ENCODE assay signal across 17 mouse cellular contexts in genomic region chr9:106192998-106193397, GRCm38 (mm10). TPM values are rescaled to one million over a fixed set of nuclear protein-coding genes. Genes with fewer than 3 reads are reported as not detected.
A peak's percentile ranks its signal among the peaks of the same experiment; 100 is the strongest.
DNase-seq lines count a peak whose midpoint lies in the region; ATAC-seq and TF ChIP-seq lines count a peak whose summit lies in the region.
"Had no signal": no experiment of that assay in that cellular context is flagged by ENCODE, and none has a peak within 500 bp of the region (broad histone marks: within the 10 kb centered on the region; RNA-seq: fewer than 3 reads in every experiment).

No protein-coding gene starts in this region.

- peak; percentile 79 for TF ChIP-seq EP300 in CH12.LX (IDR thresholded peaks at IDR 0.05; ENCODE audit: low read length)

- in situ Hi-C loops in CH12.LX (cut with MboI; ENCODE audit: low pct_ligation_motif_present, low pct_unique_long_range_greater_than_20kb, low sequenced_read_pairs): no loop called here

- DNase-seq in liver, embryonic 11.5 days (ENCODE audit: low spot score): no peak
- peak; percentile 80 for DNase-seq in CH12.LX (ENCODE audit: extremely low read depth)
- DNase-seq in naive thymus-derived CD4-positive, alpha-beta T cell, adult 2 months (ENCODE audit: low read depth): peak; percentile 60
- no peak for DNase-seq in forebrain, postnatal 0 days
- DNase-seq in embryonic facial prominence, embryonic 10.5 days (ENCODE audit: low spot score): no peak
- DNase-seq: adrenal gland, adult 2 months; gastrocnemius, postnatal 14 days; liver, embryonic 13.5 days; right cerebral cortex, postnatal 14 days had no signal

- no peak overlapping the region for H3K9ac ChIP-seq in liver, embryonic 12.5 days
- no peak overlapping the region for H3K9ac ChIP-seq in liver, embryonic 11.5 days (ENCODE audit: low read depth, low read length)
- H3K9ac ChIP-seq in CH12.LX (ENCODE audit: insufficient read depth, low read depth): no peak overlapping the region
- H3K9ac ChIP-seq in forebrain, postnatal 0 days: no peak overlapping the region
- H3K9ac ChIP-seq: forebrain, embryonic 13.5 days; heart, embryonic 15.5 days; liver, embryonic 13.5 days; neural tube, embryonic 13.5 days had no signal

- H3K4me1 ChIP-seq in liver, embryonic 12.5 days: peaks cover 4% of the 10 kb centered on the region
- 0 out of 2 replicates have a peak, but pooled peaks cover 3% of the 10 kb centered on the region for H3K4me1 ChIP-seq in liver, embryonic 11.5 days (replicated peaks; ENCODE audit: control insufficient read depth, insufficient read depth, low read length)
- peaks cover 18 to 59% of the 10 kb centered on the region in 2 experiments for H3K4me1 ChIP-seq in CH12.LX (ENCODE audit: control insufficient read depth in 1 of 2, insufficient read depth in 2 of 2)
- H3K4me1 ChIP-seq in forebrain, postnatal 0 days (ENCODE audit: insufficient read depth): no peaks in the 10 kb centered on the region
- peaks cover 6% of the 10 kb centered on the region for H3K4me1 ChIP-seq in embryonic facial prominence, embryonic 10.5 days

- no peak for TF ChIP-seq CTCF in CH12.LX (conservative IDR thresholded peaks at IDR 0.05 in 1 of 2, IDR thresholded peaks at IDR 0.05 in 1 of 2; ENCODE audit: low read depth in 2 of 2, low read length in 2 of 2)
- no peak for TF ChIP-seq CTCF in forebrain, postnatal 0 days (IDR thresholded peaks at IDR 0.05; ENCODE audit: low read depth)

- no peak; the same call in 1 of the 2 replicates for TF ChIP-seq RAD21 in CH12.LX (IDR thresholded peaks at IDR 0.05; ENCODE audit: low read depth, low read length)

- peaks cover 86% of the 10 kb centered on the region for H3K36me3 ChIP-seq in liver, embryonic 12.5 days
- H3K36me3 ChIP-seq in liver, embryonic 11.5 days (ENCODE audit: control insufficient read depth, insufficient read depth, low read length): peaks cover 41% of the 10 kb centered on the region
- H3K36me3 ChIP-seq in CH12.LX (replicated peaks in 1 of 2; ENCODE audit: control insufficient read depth in 1 of 2, insufficient read depth in 1 of 2, low read length in 1 of 2): peaks cover 70 to 85% of the 10 kb centered on the region in 2 experiments
- H3K36me3 ChIP-seq in forebrain, postnatal 0 days (ENCODE audit: insufficient read depth): peaks cover 42% of the 10 kb centered on the region
- H3K36me3 ChIP-seq in embryonic facial prominence, embryonic 10.5 days (replicated peaks): peaks cover 95% of the 10 kb centered on the region

- no peak overlapping the region for H3K4me3 ChIP-seq in liver, embryonic 12.5 days
- no peak overlapping the region for H3K4me3 ChIP-seq in liver, embryonic 11.5 days (ENCODE audit: low read depth, low read length)
- no peak overlapping the region for H3K4me3 ChIP-seq in CH12.LX (replicated peaks in 1 of 3; ENCODE audit: low read depth in 2 of 3, low read length in 2 of 3, poor library complexity in 1 of 3)
- H3K4me3 ChIP-seq in forebrain, postnatal 0 days (ENCODE audit: low read depth, low read length): no peak overlapping the region
- H3K4me3 ChIP-seq in embryonic facial prominence, embryonic 10.5 days: no peak overlapping the region
- H3K4me3 ChIP-seq: forebrain, embryonic 13.5 days; heart, embryonic 15.5 days; liver, embryonic 13.5 days; midbrain, embryonic 10.5 days; neural tube, embryonic 13.5 days had no signal

- peak overlapping the region; percentile 30; the same call in 1 of the 2 replicates for H3K27ac ChIP-seq in liver, embryonic 12.5 days
- no peak overlapping the region for H3K27ac ChIP-seq in liver, embryonic 11.5 days (ENCODE audit: low read depth, low read length)
- H3K27ac ChIP-seq in CH12.LX (ENCODE audit: insufficient read depth, low read depth): peak overlapping the region; percentile 69
- no peak overlapping the region; the same call in 1 of the 2 replicates for H3K27ac ChIP-seq in forebrain, postnatal 0 days (ENCODE audit: low read depth, low read length)
- no peak overlapping the region for H3K27ac ChIP-seq in embryonic facial prominence, embryonic 10.5 days (replicated peaks)
- H3K27ac ChIP-seq: forebrain, embryonic 13.5 days; heart, embryonic 15.5 days; liver, embryonic 13.5 days; midbrain, embryonic 10.5 days; neural tube, embryonic 13.5 days had no signal

- TF ChIP-seq POLR2A in CH12.LX (IDR thresholded peaks at IDR 0.05; ENCODE audit: low read depth, low read length): 0 out of 2 replicates have a peak, but pooled peaks have one; percentile 12

- no peak overlapping the region for H3K4me2 ChIP-seq in liver, embryonic 12.5 days
- no peak overlapping the region for H3K4me2 ChIP-seq in liver, embryonic 11.5 days
- no peak overlapping the region for H3K4me2 ChIP-seq in CH12.LX (ENCODE audit: insufficient read depth, low read depth, poor library complexity, severe bottlenecking)
- no peak overlapping the region for H3K4me2 ChIP-seq in forebrain, postnatal 0 days (ENCODE audit: low read depth)
- H3K4me2 ChIP-seq: forebrain, embryonic 13.5 days; heart, embryonic 15.5 days; liver, embryonic 13.5 days; neural tube, embryonic 13.5 days had no signal

- no peaks in the 10 kb centered on the region for H3K27me3 ChIP-seq in liver, embryonic 12.5 days (replicated peaks)
- no peaks in the 10 kb centered on the region for H3K27me3 ChIP-seq in liver, embryonic 11.5 days (replicated peaks; ENCODE audit: control insufficient read depth, insufficient read depth, low read length)
- no peaks in the 10 kb centered on the region for H3K27me3 ChIP-seq in CH12.LX (replicated peaks)
- no peaks in the 10 kb centered on the region for H3K27me3 ChIP-seq in forebrain, postnatal 0 days (ENCODE audit: insufficient read depth, low read length)
- no peaks in the 10 kb centered on the region for H3K27me3 ChIP-seq in embryonic facial prominence, embryonic 10.5 days (replicated peaks; ENCODE audit: low read depth, poor library complexity, severe bottlenecking)
- H3K27me3 ChIP-seq: forebrain, embryonic 13.5 days; heart, embryonic 15.5 days; neural tube, embryonic 13.5 days had no signal

- peaks cover 5% of the 10 kb centered on the region; the same call in 1 of the 2 replicates for H3K79me2 ChIP-seq in CH12.LX (replicated peaks; ENCODE audit: control insufficient read depth, extremely low read depth, insufficient read depth, poor library complexity, severe bottlenecking)

- 28% methylated on average over 1 of the region's 1 CpGs for WGBS in liver, embryonic 12.5 days (ENCODE audit: insufficient replicate concordance)
- WGBS in liver, embryonic 11.5 days: 48% methylated on average over 1 of the region's 1 CpGs
- whole genome bisulfite sequencing in forebrain, postnatal 0 days: 96% methylated on average over 1 of the region's 1 CpGs
- 89% methylated on average over 1 of the region's 1 CpGs for WGBS in embryonic facial prominence, embryonic 10.5 days

- no peaks in the 10 kb centered on the region for H3K9me3 ChIP-seq in liver, embryonic 12.5 days (replicated peaks)
- H3K9me3 ChIP-seq in liver, embryonic 11.5 days (ENCODE audit: control insufficient read depth, low read length): no peaks in the 10 kb centered on the region
- no peaks in the 10 kb centered on the region for H3K9me3 ChIP-seq in CH12.LX (replicated peaks; ENCODE audit: low read length)
- H3K9me3 ChIP-seq in forebrain, postnatal 0 days (ENCODE audit: low read length): no peaks in the 10 kb centered on the region
- H3K9me3 ChIP-seq in embryonic facial prominence, embryonic 10.5 days: no peaks in the 10 kb centered on the region
- H3K9me3 ChIP-seq: forebrain, embryonic 13.5 days; heart, embryonic 15.5 days; liver, embryonic 13.5 days; midbrain, embryonic 10.5 days; neural tube, embryonic 13.5 days had no signal

- dilution Hi-C loops in CH12.LX (cut with MboI; ENCODE audit: extremely low pct_ligation_motif_present, extremely low pct_unique_long_range_greater_than_20kb, low sequenced_read_pairs): no loop called here

- no peak; the same call in 1 of the 2 replicates for ATAC-seq in liver, embryonic 12.5 days
- ATAC-seq in liver, embryonic 11.5 days (replicated peaks; ENCODE audit: low FRiP score): no peak
- peak; percentile 91 for ATAC-seq in granulocyte monocyte progenitor cell, adult 5-6 weeks (replicated peaks; ENCODE audit: poor library complexity, severe bottlenecking)
- no peak for ATAC-seq in forebrain, postnatal 0 days
- ATAC-seq: forebrain, embryonic 13.5 days; intestine, embryonic 16.5 days had no signal

RNA-seq across cellular contexts. Expression of gene Ppm1m, which starts 6.5 kb away (rescaled TPM):
- polyA plus RNA-seq in liver, embryonic 12.5 days (2016; fragmentation: Nextera tagmentation; extraction: Ambion mirVana): 17.0 and 17.8 TPM in 2 replicates
- 25.3 and 26.9 TPM in 2 replicates for polyA plus RNA-seq in liver, embryonic 11.5 days (2014; fragmentation: Nextera tagmentation; extraction: Ambion mirVana)
- 86.0 and 103 TPM in 2 replicates for total RNA-seq in CH12.LX (2012; rRNA removed)
- total RNA-seq in CH12.LX (2014; rRNA removed): 54.7 and 60.1 TPM in 2 replicates
- polyA plus RNA-seq in CH12.LX (2012; ENCODE audit: insufficient read length, low read depth): 99.8 and 111 TPM in 2 replicates
- total RNA-seq in granulocyte monocyte progenitor cell, adult 5-6 weeks (2014; fragmentation: Nextera tagmentation): 34.1 and 42.6 TPM in 2 replicates
- total RNA-seq in granulocyte monocyte progenitor cell, adult 5-6 weeks (2017): 12.5 and 23.4 TPM in 2 replicates
- 16.5 and 20.6 TPM in 2 replicates for total RNA-seq in forebrain, postnatal 0 days (2014; rRNA removed)
- polyA plus RNA-seq in forebrain, postnatal 0 days (2015; fragmentation: Nextera tagmentation; extraction: Ambion mirVana): 13.7 and 17.7 TPM in 2 replicates
- polyA plus RNA-seq in embryonic facial prominence, embryonic 10.5 days (2016; fragmentation: Nextera tagmentation; extraction: Ambion mirVana): 50.2 and 54.1 TPM in 2 replicates

RNA-seq across cellular contexts. Expression of gene Twf2, which starts 9.9 kb away (rescaled TPM):
- 34.7 and 35.9 TPM in 2 replicates for polyA plus RNA-seq in liver, embryonic 12.5 days (2016; fragmentation: Nextera tagmentation; extraction: Ambion mirVana)
- 58.4 and 61.1 TPM in 2 replicates for polyA plus RNA-seq in liver, embryonic 11.5 days (2014; fragmentation: Nextera tagmentation; extraction: Ambion mirVana)
- total RNA-seq in CH12.LX (2012; rRNA removed) (120 and 156 TPM in 2 replicates), CH12.LX (2014; rRNA removed) (177 and 186 TPM in 2 replicates)
- 129 and 131 TPM in 2 replicates for polyA plus RNA-seq in CH12.LX (2012; ENCODE audit: insufficient read length, low read depth)
- 79.7 and 84.8 TPM in 2 replicates for total RNA-seq in granulocyte monocyte progenitor cell, adult 5-6 weeks (2014; fragmentation: Nextera tagmentation)
- total RNA-seq in granulocyte monocyte progenitor cell, adult 5-6 weeks (2017): 81.4 and 87.5 TPM in 2 replicates
- 63.1 and 74.6 TPM in 2 replicates for total RNA-seq in forebrain, postnatal 0 days (2014; rRNA removed)
- 50.9 and 55.6 TPM in 2 replicates for polyA plus RNA-seq in forebrain, postnatal 0 days (2015; fragmentation: Nextera tagmentation; extraction: Ambion mirVana)
- 69.5 and 74.7 TPM in 2 replicates for polyA plus RNA-seq in embryonic facial prominence, embryonic 10.5 days (2016; fragmentation: Nextera tagmentation; extraction: Ambion mirVana)

RNA-seq across cellular contexts. Expression of gene Wdr82, which starts 22.3 kb away (rescaled TPM):
- polyA plus RNA-seq in liver, embryonic 12.5 days (2016; fragmentation: Nextera tagmentation; extraction: Ambion mirVana): 11.5 and 11.8 TPM in 2 replicates
- 18.8 TPM in 2 replicates for polyA plus RNA-seq in liver, embryonic 11.5 days (2014; fragmentation: Nextera tagmentation; extraction: Ambion mirVana)
- total RNA-seq in CH12.LX (2012; rRNA removed): 70.4 and 90.7 TPM in 2 replicates
- 117 and 131 TPM in 2 replicates for total RNA-seq in CH12.LX (2014; rRNA removed)
- 93.6 and 100 TPM in 2 replicates for polyA plus RNA-seq in CH12.LX (2012; ENCODE audit: insufficient read length, low read depth)
- total RNA-seq in granulocyte monocyte progenitor cell, adult 5-6 weeks (2014; fragmentation: Nextera tagmentation): 59.4 and 68.2 TPM in 2 replicates
- 68.6 and 86.0 TPM in 2 replicates for total RNA-seq in granulocyte monocyte progenitor cell, adult 5-6 weeks (2017)
- 216 and 261 TPM in 2 replicates for total RNA-seq in forebrain, postnatal 0 days (2014; rRNA removed)
- 31.5 and 32.5 TPM in 2 replicates for polyA plus RNA-seq in forebrain, postnatal 0 days (2015; fragmentation: Nextera tagmentation; extraction: Ambion mirVana)
- 28.4 and 28.8 TPM in 2 replicates for polyA plus RNA-seq in embryonic facial prominence, embryonic 10.5 days (2016; fragmentation: Nextera tagmentation; extraction: Ambion mirVana)

RNA-seq across cellular contexts. Expression of gene Tlr9, which starts 29.4 kb away (rescaled TPM):
- 0.06 TPM in 1 of 2 replicates, not detected in the other for polyA plus RNA-seq in liver, embryonic 12.5 days (2016; fragmentation: Nextera tagmentation; extraction: Ambion mirVana)
- not detected in 2 replicates for polyA plus RNA-seq in liver, embryonic 11.5 days (2014; fragmentation: Nextera tagmentation; extraction: Ambion mirVana)
- total RNA-seq in CH12.LX (2012; rRNA removed): 1.4 and 1.5 TPM in 2 replicates
- 0.54 and 1.0 TPM in 2 replicates for total RNA-seq in CH12.LX (2014; rRNA removed)
- 9.9 and 12.5 TPM in 2 replicates for polyA plus RNA-seq in CH12.LX (2012; ENCODE audit: insufficient read length, low read depth)
- total RNA-seq in granulocyte monocyte progenitor cell, adult 5-6 weeks (2014; fragmentation: Nextera tagmentation): 1.7 and 2.3 TPM in 2 replicates
- 0.30 and 0.46 TPM in 2 replicates for total RNA-seq in granulocyte monocyte progenitor cell, adult 5-6 weeks (2017)
- total RNA-seq in forebrain, postnatal 0 days (2014; rRNA removed): 0.08 and 0.14 TPM in 2 replicates
- 0.04 TPM in 1 of 2 replicates, not detected in the other for polyA plus RNA-seq in forebrain, postnatal 0 days (2015; fragmentation: Nextera tagmentation; extraction: Ambion mirVana)
- not detected in 2 replicates for polyA plus RNA-seq in embryonic facial prominence, embryonic 10.5 days (2016; fragmentation: Nextera tagmentation; extraction: Ambion mirVana)
- polyA plus RNA-seq: embryonic facial prominence, embryonic 11.5 days; forebrain, embryonic 13.5 days; midbrain, embryonic 10.5 days; neural tube, embryonic 13.5 days had no signal

RNA-seq across cellular contexts. Expression of gene Glyctk, which starts 35.1 kb away (rescaled TPM):
- polyA plus RNA-seq in liver, embryonic 12.5 days (2016; fragmentation: Nextera tagmentation; extraction: Ambion mirVana): 14.1 and 15.7 TPM in 2 replicates
- 12.4 and 15.7 TPM in 2 replicates for polyA plus RNA-seq in liver, embryonic 11.5 days (2014; fragmentation: Nextera tagmentation; extraction: Ambion mirVana)
- total RNA-seq in CH12.LX (2012; rRNA removed) (3.0 and 3.4 TPM in 2 replicates), CH12.LX (2014; rRNA removed) (2.1 and 3.0 TPM in 2 replicates)
- 2.8 and 3.1 TPM in 2 replicates for polyA plus RNA-seq in CH12.LX (2012; ENCODE audit: insufficient read length, low read depth)
- 0.26 TPM in 1 of 2 replicates, not detected in the other for total RNA-seq in granulocyte monocyte progenitor cell, adult 5-6 weeks (2014; fragmentation: Nextera tagmentation)
- total RNA-seq in granulocyte monocyte progenitor cell, adult 5-6 weeks (2017): 0.56 and 2.6 TPM in 2 replicates
- 2.0 and 3.0 TPM in 2 replicates for total RNA-seq in forebrain, postnatal 0 days (2014; rRNA removed)
- 1.1 TPM in 2 replicates for polyA plus RNA-seq in forebrain, postnatal 0 days (2015; fragmentation: Nextera tagmentation; extraction: Ambion mirVana)
- 2.4 and 2.9 TPM in 2 replicates for polyA plus RNA-seq in embryonic facial prominence, embryonic 10.5 days (2016; fragmentation: Nextera tagmentation; extraction: Ambion mirVana)

Comparison
In these comparisons a context has a peak if more than half of its experiments do, and no peak if none do; other contexts are left out.
1. H3K27ac ChIP-seq: peak in liver, embryonic 12.5 days (single experiment) and CH12.LX (single experiment); none in liver, embryonic 11.5 days (single experiment), forebrain, postnatal 0 days (single experiment) and embryonic facial prominence, embryonic 10.5 days (single experiment).
2. DNase-seq: peak in CH12.LX (single experiment) and naive thymus-derived CD4-positive, alpha-beta T cell, adult 2 months (single experiment); none in liver, embryonic 11.5 days (single experiment), forebrain, postnatal 0 days (single experiment) and embryonic facial prominence, embryonic 10.5 days (single experiment).